In genomic region chr2:3140585-3140984, GRCm38 (mm10) we compare ENCODE assay signal across 19 mouse cellular contexts. TPM values are rescaled to one million over a fixed set of nuclear protein-coding genes. Genes with fewer than 3 reads are reported as not detected.
DNase-seq lines count a peak whose midpoint lies in the region; ATAC-seq lines count a peak whose summit lies in the region.
"Had no signal": no experiment of that assay in that cellular context is flagged by ENCODE, and none has a peak within 500 bp of the region (broad histone marks: within the 10 kb centered on the region; RNA-seq: fewer than 3 reads in every experiment).

No protein-coding gene starts in this region.

- no peak overlapping the region for H3K9ac ChIP-seq in hindbrain, embryonic 11.5 days (ENCODE audit: low read depth, low read length)
- no peak overlapping the region for H3K9ac ChIP-seq in limb, embryonic 12.5 days (replicated peaks)
- H3K9ac ChIP-seq in hindbrain, embryonic 16.5 days (ENCODE audit: low read depth, low read length): no peak overlapping the region
- H3K9ac ChIP-seq: intestine, embryonic 15.5 days; lung, embryonic 14.5 days had no signal

- no peaks in the 10 kb centered on the region for H3K9me3 ChIP-seq in hindbrain, embryonic 11.5 days (ENCODE audit: control insufficient read depth, low read length)
- H3K9me3 ChIP-seq in hindbrain, embryonic 10.5 days: no peaks in the 10 kb centered on the region
- no peaks in the 10 kb centered on the region for H3K9me3 ChIP-seq in limb, embryonic 12.5 days
- no peaks in the 10 kb centered on the region for H3K9me3 ChIP-seq in limb, embryonic 10.5 days (replicated peaks)
- no peaks in the 10 kb centered on the region for H3K9me3 ChIP-seq in hindbrain, embryonic 16.5 days (ENCODE audit: control insufficient read depth, low read length)
- H3K9me3 ChIP-seq: G1E; intestine, embryonic 15.5 days had no signal

- peak; percentile 27 for DNase-seq in embryo, embryonic 11 days
- no peak for DNase-seq in embryo, embryonic 9.5 days (ENCODE audit: extremely low spot score)
- no peak for DNase-seq in hindbrain, embryonic 11.5 days (ENCODE audit: low spot score)
- DNase-seq in hindbrain, embryonic 10.5 days (ENCODE audit: low spot score): no peak
- no peak for DNase-seq in limb, embryonic 10.5 days (ENCODE audit: low spot score)
- DNase-seq in adrenal gland, postnatal 14 days: no peak
- DNase-seq: cerebellum, adult 9-10 months; gastrocnemius, postnatal 36 days; layer of hippocampus, postnatal 36 days; lung, embryonic 14.5 days had no signal

- no peaks in the 10 kb centered on the region for H3K36me3 ChIP-seq in hindbrain, embryonic 11.5 days (ENCODE audit: control insufficient read depth, insufficient read depth, low read length)
- H3K36me3 ChIP-seq in hindbrain, embryonic 10.5 days: no peaks in the 10 kb centered on the region
- H3K36me3 ChIP-seq in limb, embryonic 12.5 days: no peaks in the 10 kb centered on the region; the same call in none of the 2 replicates
- no peaks in the 10 kb centered on the region for H3K36me3 ChIP-seq in limb, embryonic 10.5 days
- peaks cover under 1% of the 10 kb centered on the region; the same call in 1 of the 2 replicates for H3K36me3 ChIP-seq in hindbrain, embryonic 16.5 days (ENCODE audit: control insufficient read depth, insufficient read depth, low read length)
- H3K36me3 ChIP-seq: G1E; intestine, embryonic 15.5 days had no signal

- WGBS in hindbrain, embryonic 11.5 days: 58% methylated on average over 5 of the region's 5 CpGs
- 64% methylated on average over 5 of the region's 5 CpGs for WGBS in hindbrain, embryonic 10.5 days
- 78% methylated on average over 5 of the region's 5 CpGs for WGBS in limb, embryonic 12.5 days
- 80% methylated on average over 5 of the region's 5 CpGs for WGBS in limb, embryonic 10.5 days
- 56% methylated on average over 5 of the region's 5 CpGs for WGBS in hindbrain, embryonic 16.5 days

- peak; percentile 22; the same call in 1 of the 2 replicates for ATAC-seq in hindbrain, embryonic 11.5 days (ENCODE audit: low FRiP score)
- ATAC-seq in limb, embryonic 12.5 days (ENCODE audit: insufficient number of reproducible peaks, insufficient read depth, low FRiP score, low TSS enrichment, low read depth): peak; percentile 41; the same call in 1 of the 2 replicates
- ATAC-seq in hindbrain, embryonic 16.5 days: 0 out of 2 replicates have a peak, but pooled peaks have one; percentile 22
- ATAC-seq: CD4-positive, CD25-positive, alpha-beta regulatory T cell, adult 4 months; intestine, embryonic 15.5 days had no signal

- no peak overlapping the region for H3K4me3 ChIP-seq in hindbrain, embryonic 11.5 days (ENCODE audit: low read depth, low read length)
- H3K4me3 ChIP-seq in hindbrain, embryonic 10.5 days: no peak overlapping the region
- H3K4me3 ChIP-seq in limb, embryonic 12.5 days (replicated peaks): no peak overlapping the region
- no peak overlapping the region for H3K4me3 ChIP-seq in limb, embryonic 10.5 days
- H3K4me3 ChIP-seq in hindbrain, embryonic 16.5 days (ENCODE audit: low read length): no peak overlapping the region
- H3K4me3 ChIP-seq: intestine, embryonic 15.5 days had no signal

- H3K4me2 ChIP-seq in hindbrain, embryonic 11.5 days (replicated peaks; ENCODE audit: low read depth, low read length): no peak overlapping the region
- no peak overlapping the region for H3K4me2 ChIP-seq in limb, embryonic 12.5 days
- H3K4me2 ChIP-seq in hindbrain, embryonic 16.5 days (ENCODE audit: low read length): no peak overlapping the region
- H3K4me2 ChIP-seq: heart, embryonic 11.5 days; intestine, embryonic 15.5 days; lung, embryonic 14.5 days had no signal

- H3K27ac ChIP-seq in hindbrain, embryonic 11.5 days (ENCODE audit: low read depth, low read length): no peak overlapping the region
- H3K27ac ChIP-seq in hindbrain, embryonic 10.5 days: no peak overlapping the region; the same call in 1 of the 2 replicates
- no peak overlapping the region for H3K27ac ChIP-seq in limb, embryonic 12.5 days
- no peak overlapping the region for H3K27ac ChIP-seq in limb, embryonic 10.5 days
- H3K27ac ChIP-seq in hindbrain, embryonic 16.5 days (ENCODE audit: low read depth, low read length): no peak overlapping the region
- H3K27ac ChIP-seq: intestine, embryonic 15.5 days; macrophage had no signal

- no peaks in the 10 kb centered on the region for H3K27me3 ChIP-seq in hindbrain, embryonic 11.5 days (ENCODE audit: control insufficient read depth, insufficient read depth, low read length)
- no peaks in the 10 kb centered on the region for H3K27me3 ChIP-seq in hindbrain, embryonic 10.5 days (ENCODE audit: insufficient read depth, poor library complexity, severe bottlenecking)
- H3K27me3 ChIP-seq in limb, embryonic 12.5 days: no peaks in the 10 kb centered on the region
- H3K27me3 ChIP-seq in limb, embryonic 10.5 days (ENCODE audit: low read depth, poor library complexity, severe bottlenecking): no peaks in the 10 kb centered on the region
- H3K27me3 ChIP-seq in hindbrain, embryonic 16.5 days (replicated peaks; ENCODE audit: control insufficient read depth, insufficient read depth, low read length): no peaks in the 10 kb centered on the region
- H3K27me3 ChIP-seq: intestine, embryonic 15.5 days had no signal

- 0 out of 2 replicates have a peak, but pooled peaks cover 2% of the 10 kb centered on the region for H3K4me1 ChIP-seq in hindbrain, embryonic 11.5 days (replicated peaks; ENCODE audit: control insufficient read depth, insufficient read depth, low read length)
- peaks cover 45% of the 10 kb centered on the region for H3K4me1 ChIP-seq in hindbrain, embryonic 10.5 days (replicated peaks)
- peaks cover 26% of the 10 kb centered on the region for H3K4me1 ChIP-seq in limb, embryonic 12.5 days (replicated peaks)
- peaks cover 10% of the 10 kb centered on the region; the same call in 1 of the 2 replicates for H3K4me1 ChIP-seq in limb, embryonic 10.5 days
- H3K4me1 ChIP-seq in hindbrain, embryonic 16.5 days (ENCODE audit: control insufficient read depth, insufficient read depth, low read depth, low read length): peaks cover 3% of the 10 kb centered on the region; the same call in 1 of the 2 replicates

RNA-seq across cellular contexts. Expression of gene Fam171a1, which starts 26.6 kb away (rescaled TPM):
- polyA plus RNA-seq in hindbrain, embryonic 11.5 days (2014; fragmentation: Nextera tagmentation; extraction: Ambion mirVana): 41.4 and 44.2 TPM in 2 replicates
- 38.7 and 42.5 TPM in 2 replicates for polyA plus RNA-seq in hindbrain, embryonic 10.5 days (2016; fragmentation: Nextera tagmentation; extraction: Ambion mirVana)
- 39.6 and 40.9 TPM in 2 replicates for polyA plus RNA-seq in limb, embryonic 12.5 days (2016; fragmentation: Nextera tagmentation; extraction: Ambion mirVana)
- 35.8 and 40.7 TPM in 2 replicates for polyA plus RNA-seq in limb, embryonic 10.5 days (2016; fragmentation: Nextera tagmentation; extraction: Ambion mirVana)
- polyA plus RNA-seq in hindbrain, embryonic 16.5 days (2015; fragmentation: Nextera tagmentation; extraction: Ambion mirVana): 37.4 and 51.0 TPM in 2 replicates
- 25.3 and 27.4 TPM in 2 replicates for total RNA-seq in adrenal gland, postnatal 14 days (2021)
- total RNA-seq: monocyte, adult 5-6 weeks; neutrophil, adult 5-6 weeks had no signal
- polyA plus RNA-seq: CD4-positive, CD25-positive, alpha-beta regulatory T cell, adult 4 months; G1E had no signal
